Mouse (Mus musculus): ENCODE measurements around the gene Selenow. TPM values are rescaled to one million over a fixed set of nuclear protein-coding genes. Genes with fewer than 3 reads are reported as not detected.

The Selenow gene
- polyA plus RNA-seq, 1 experiment from 2014 or later = 933 TPM

DNA sequence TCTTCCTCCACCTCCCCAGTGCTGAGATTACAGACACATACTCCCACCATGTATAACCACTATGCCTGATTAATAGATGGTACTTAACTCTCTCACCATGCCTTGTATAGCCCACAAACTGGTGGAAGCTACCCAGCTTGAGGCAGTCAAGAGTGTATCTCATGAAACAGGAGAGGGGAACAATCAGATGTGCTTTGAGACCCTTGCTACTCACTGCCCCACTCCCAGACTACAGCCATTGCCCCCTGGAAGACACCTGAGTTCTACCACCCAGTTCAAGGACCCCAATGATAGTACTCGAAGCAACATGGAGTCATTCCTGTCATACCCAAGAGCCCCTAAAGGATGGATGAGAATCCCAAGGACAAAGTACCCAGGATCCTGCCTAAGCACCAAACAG is 15.6 kb downstream of the Selenow start:
- H3K36me3 ChIP-seq = no peaks in the 10 kb centered on the region
- whole genome bisulfite sequencing = 84% methylated on average over 1 of the region's 1 CpGs
- H3K9ac ChIP-seq (replicated peaks) = no peak overlapping the region
- H3K9me3 ChIP-seq = no peaks in the 10 kb centered on the region
- no peaks in the 10 kb centered on the region for H3K4me1 ChIP-seq (replicated peaks)
- H3K27ac ChIP-seq = no peak overlapping the region
- H3K4me2 ChIP-seq = no peak overlapping the region
- ATAC-seq (ENCODE audit: insufficient number of reproducible peaks, insufficient read depth, low FRiP score, low TSS enrichment, low read depth) = no peak
- no peak overlapping the region for H3K4me3 ChIP-seq (replicated peaks)
- H3K27me3 ChIP-seq = no peaks in the 10 kb centered on the region

DNA sequence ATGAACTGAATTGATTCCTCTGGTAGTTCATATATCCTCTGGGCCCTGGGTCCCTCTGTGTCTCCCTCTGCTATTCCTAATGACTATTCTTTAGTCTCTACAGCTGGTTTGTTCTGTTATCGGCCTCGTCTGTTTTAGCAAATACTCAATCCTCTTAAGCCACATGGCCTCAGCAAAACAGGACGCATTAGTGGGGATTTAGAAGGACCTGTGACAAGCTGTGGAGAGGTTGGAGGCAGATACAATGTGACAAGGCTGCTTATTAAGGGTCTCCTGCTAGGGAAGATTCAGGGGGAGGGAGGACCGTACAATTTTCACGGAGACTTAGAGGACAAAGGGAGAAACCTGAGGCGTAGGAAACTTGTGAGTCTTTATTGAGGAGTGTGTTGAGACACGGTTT is 16.3 kb downstream of the Selenow start:
- Histone ChIP-seq H3K9me3 (no peaks in the 10 kb centered on the region), H3K4me1 (replicated peaks) (no peaks in the 10 kb centered on the region), H3K4me3 (replicated peaks) (no peak overlapping the region), H3K9ac (replicated peaks) (no peak overlapping the region), H3K4me2 (no peak overlapping the region), H3K36me3 (no peaks in the 10 kb centered on the region), H3K27ac (no peak overlapping the region), H3K27me3 (no peaks in the 10 kb centered on the region)
- ATAC-seq (ENCODE audit: insufficient number of reproducible peaks, insufficient read depth, low FRiP score, low TSS enrichment, low read depth) = no peak
- 84% methylated on average over 7 of the region's 7 CpGs for WGBS

DNA sequence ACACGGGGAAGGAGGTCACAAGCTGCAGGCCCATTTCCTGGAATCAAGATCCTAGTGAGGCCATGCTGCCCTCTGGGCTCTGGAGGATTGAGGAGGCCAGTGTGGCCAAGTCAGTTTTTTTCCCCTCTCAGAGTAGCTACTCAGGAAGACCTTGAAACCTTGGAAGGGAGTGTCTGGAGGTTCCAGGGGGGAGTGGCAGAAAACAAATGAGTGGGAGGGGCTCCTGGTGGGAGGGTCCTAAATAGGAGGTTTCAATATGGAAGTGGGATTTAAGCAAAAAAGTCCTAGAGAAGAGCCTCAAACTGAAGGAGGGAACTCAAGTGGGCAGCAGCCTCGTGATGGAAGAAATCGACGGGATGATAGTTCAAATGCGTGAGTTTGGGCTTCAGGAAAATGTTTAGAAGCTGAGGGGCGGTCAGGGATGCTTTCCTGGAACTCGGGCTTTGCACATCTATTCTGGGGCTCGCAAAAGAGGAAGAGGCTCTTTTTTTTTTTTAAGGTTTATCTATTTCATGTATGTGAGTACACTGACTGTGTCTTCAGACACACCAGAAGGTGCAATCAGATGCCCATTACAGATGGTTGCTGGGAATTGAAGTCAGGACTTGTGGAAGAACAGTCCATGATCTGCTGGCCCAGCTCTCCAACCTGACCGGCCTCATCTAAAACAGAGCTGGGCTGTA is 20.7 kb downstream of the Selenow start:
- H3K36me3 ChIP-seq = no peaks in the 10 kb centered on the region
- H3K27ac ChIP-seq = no peak overlapping the region
- H3K27me3 ChIP-seq = no peaks in the 10 kb centered on the region
- no peak overlapping the region for H3K4me3 ChIP-seq (replicated peaks)
- no peak overlapping the region for H3K4me2 ChIP-seq
- no peaks in the 10 kb centered on the region for H3K4me1 ChIP-seq (replicated peaks)
- no peaks in the 10 kb centered on the region for H3K9me3 ChIP-seq
- no peak for ATAC-seq (ENCODE audit: insufficient number of reproducible peaks, insufficient read depth, low FRiP score, low TSS enrichment, low read depth)
- H3K9ac ChIP-seq (replicated peaks) = no peak overlapping the region
- 80% methylated on average over 9 of the region's 9 CpGs for WGBS

DNA sequence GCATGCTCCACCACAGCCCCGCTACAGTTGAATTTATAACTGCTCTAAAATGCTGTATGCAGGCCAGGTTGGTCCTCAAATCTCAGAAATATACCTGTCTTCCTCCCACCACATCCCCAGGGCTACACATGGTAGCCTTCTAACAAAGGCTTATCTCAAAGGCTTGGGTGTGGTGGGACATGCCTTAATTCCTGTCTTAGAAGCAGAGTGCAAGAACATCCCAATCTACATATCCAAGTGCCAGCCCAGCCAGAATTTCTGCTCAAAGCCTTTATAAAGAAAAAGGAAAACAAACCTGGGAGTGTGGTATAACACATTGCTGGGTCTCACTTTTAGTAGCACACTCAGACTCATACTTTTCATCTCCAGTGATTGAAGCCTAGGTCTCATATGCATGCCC is 28.0 kb downstream of the Selenow start:
- no peak for ATAC-seq (ENCODE audit: insufficient number of reproducible peaks, insufficient read depth, low FRiP score, low TSS enrichment, low read depth)
- Histone ChIP-seq H3K27me3 (no peaks in the 10 kb centered on the region), H3K4me3 (replicated peaks) (no peak overlapping the region), H3K4me1 (replicated peaks) (no peaks in the 10 kb centered on the region), H3K9me3 (0 out of 2 replicates have a peak, but pooled peaks cover 8% of the 10 kb centered on the region), H3K36me3 (no peaks in the 10 kb centered on the region), H3K4me2 (no peak overlapping the region), H3K9ac (replicated peaks) (no peak overlapping the region), H3K27ac (no peak overlapping the region)
- 78% methylated on average over 1 of the region's 1 CpGs for WGBS

DNA sequence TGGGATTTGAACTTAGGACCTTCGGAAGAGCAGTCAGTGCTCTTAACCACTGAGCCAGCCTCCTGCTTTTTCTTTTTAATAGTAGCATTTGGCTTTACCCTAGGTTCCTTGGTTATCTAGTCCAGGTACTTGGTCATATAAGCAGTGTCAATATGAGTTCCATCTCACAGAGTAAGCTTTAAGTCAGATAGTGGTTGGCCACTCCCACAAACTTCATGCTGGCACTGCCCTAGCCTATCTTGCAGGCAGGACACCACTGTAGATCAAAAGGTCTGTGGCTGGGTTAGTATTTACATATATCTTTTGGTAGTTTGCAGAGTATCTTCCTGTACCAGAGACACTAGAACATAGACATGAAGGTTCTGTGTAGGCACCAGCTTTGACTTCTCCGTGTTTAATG is 38.1 kb downstream of the Selenow start:
- H3K36me3 ChIP-seq = no peaks in the 10 kb centered on the region
- no peak overlapping the region for H3K4me3 ChIP-seq (replicated peaks)
- no peaks in the 10 kb centered on the region for H3K9me3 ChIP-seq
- 92% methylated on average over 2 of the region's 2 CpGs for WGBS
- no peak overlapping the region for H3K9ac ChIP-seq (replicated peaks)
- H3K4me2 ChIP-seq = no peak overlapping the region
- no peak for ATAC-seq (ENCODE audit: insufficient number of reproducible peaks, insufficient read depth, low FRiP score, low TSS enrichment, low read depth)
- H3K4me1 ChIP-seq (replicated peaks) = no peaks in the 10 kb centered on the region
- no peak overlapping the region for H3K27ac ChIP-seq
- H3K27me3 ChIP-seq = no peaks in the 10 kb centered on the region; the same call in 1 of the 2 replicates

DNA sequence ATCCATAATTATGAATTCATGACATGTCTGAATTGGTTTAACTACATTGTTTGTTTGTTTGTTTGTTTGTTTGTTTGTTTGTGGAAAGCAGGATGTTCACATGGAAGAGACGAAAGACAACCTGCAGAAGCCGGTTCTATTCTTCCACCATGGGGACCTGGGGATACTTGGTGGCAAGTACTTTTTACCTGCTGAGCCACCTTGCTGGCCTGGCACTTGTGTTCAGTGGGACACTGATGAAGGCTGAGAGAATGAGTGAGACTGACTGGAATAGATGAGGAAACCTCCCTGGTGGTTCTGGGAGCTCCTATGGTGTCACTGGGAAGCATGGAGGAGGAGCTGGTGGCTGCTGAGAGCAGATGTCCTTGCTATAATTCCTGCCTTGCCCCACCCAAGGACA is 39.9 kb downstream of the Selenow start, which contains the start of gene Crxos:
Crxos (plus strand) TSS at position 301 of the 400 bp plus-strand sequence.
- H3K9ac ChIP-seq (replicated peaks) = no peak within 1 kb of the TSS
- 84% methylated on average over 2 of the region's 2 CpGs for WGBS
- H3K4me3 ChIP-seq (replicated peaks) = no peak within 1 kb of the TSS
- H3K27ac ChIP-seq = no peak within 1 kb of the TSS
- H3K36me3 ChIP-seq = no peaks in the 10 kb centered on the region
- no peaks in the 10 kb centered on the region for H3K9me3 ChIP-seq
- no peaks in the 10 kb centered on the region for H3K4me1 ChIP-seq (replicated peaks)
- no peak within 1 kb of the TSS for H3K4me2 ChIP-seq
- no peaks in the 10 kb centered on the region; the same call in 1 of the 2 replicates for H3K27me3 ChIP-seq
- ATAC-seq (ENCODE audit: insufficient number of reproducible peaks, insufficient read depth, low FRiP score, low TSS enrichment, low read depth) = no peak

DNA sequence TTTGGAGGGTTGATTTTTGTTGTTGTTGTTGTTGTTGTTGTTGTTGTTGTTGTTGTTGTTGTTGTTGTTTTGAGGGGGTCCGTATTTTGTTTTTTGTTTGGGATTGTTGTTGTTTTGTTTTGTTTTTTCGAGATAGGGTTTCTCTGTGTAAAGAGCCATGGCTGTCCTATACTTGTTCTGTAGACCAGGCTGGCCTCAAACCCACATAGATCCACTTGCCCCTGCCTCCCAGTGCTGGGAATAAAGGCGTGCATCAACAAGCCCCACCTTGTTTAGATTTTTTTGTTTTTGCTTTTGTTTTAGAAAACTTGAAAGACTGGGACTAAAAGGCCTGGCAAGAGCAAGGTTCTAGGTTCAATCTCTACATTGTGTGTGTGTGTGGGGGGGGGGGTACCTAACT is 40.4 kb downstream of the Selenow start:
- no peak for ATAC-seq (ENCODE audit: insufficient number of reproducible peaks, insufficient read depth, low FRiP score, low TSS enrichment, low read depth)
- no peak overlapping the region for H3K4me3 ChIP-seq (replicated peaks)
- H3K9me3 ChIP-seq = no peaks in the 10 kb centered on the region
- H3K4me2 ChIP-seq = no peak overlapping the region
- no peaks in the 10 kb centered on the region for H3K4me1 ChIP-seq (replicated peaks)
- no peak overlapping the region for H3K9ac ChIP-seq (replicated peaks)
- WGBS = 71% methylated on average over 3 of the region's 3 CpGs
- no peak overlapping the region for H3K27ac ChIP-seq
- no peaks in the 10 kb centered on the region; the same call in 1 of the 2 replicates for H3K27me3 ChIP-seq
- H3K36me3 ChIP-seq = no peaks in the 10 kb centered on the region

DNA sequence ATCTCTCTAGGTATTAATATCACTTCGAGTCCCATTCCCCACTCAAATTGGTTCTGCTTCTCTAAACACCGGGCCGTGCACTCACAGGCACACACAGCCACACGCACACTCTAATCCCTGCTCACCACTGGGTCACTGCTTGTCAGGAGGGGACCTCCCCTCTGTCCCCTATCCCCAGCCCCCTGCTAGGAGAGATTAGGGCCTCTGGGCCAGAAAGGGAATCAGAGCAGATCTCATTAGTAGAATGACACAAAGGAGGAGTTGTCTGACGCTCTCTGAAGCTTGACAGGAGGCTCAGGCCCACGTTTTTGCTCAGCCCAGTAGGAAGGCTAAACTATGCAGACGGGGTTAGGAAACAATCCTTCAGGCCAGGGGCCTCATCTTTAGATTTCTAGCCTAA is 40.8 kb downstream of the Selenow start:
- Histone ChIP-seq H3K27ac (no peak overlapping the region), H3K36me3 (no peaks in the 10 kb centered on the region), H3K9ac (replicated peaks) (no peak overlapping the region), H3K4me2 (no peak overlapping the region), H3K9me3 (no peaks in the 10 kb centered on the region), H3K27me3 (no peaks in the 10 kb centered on the region; the same call in 1 of the 2 replicates), H3K4me3 (replicated peaks) (no peak overlapping the region), H3K4me1 (replicated peaks) (no peaks in the 10 kb centered on the region)
- WGBS = 25% methylated on average over 7 of the region's 7 CpGs
- ATAC-seq (ENCODE audit: insufficient number of reproducible peaks, insufficient read depth, low FRiP score, low TSS enrichment, low read depth) = no peak

DNA sequence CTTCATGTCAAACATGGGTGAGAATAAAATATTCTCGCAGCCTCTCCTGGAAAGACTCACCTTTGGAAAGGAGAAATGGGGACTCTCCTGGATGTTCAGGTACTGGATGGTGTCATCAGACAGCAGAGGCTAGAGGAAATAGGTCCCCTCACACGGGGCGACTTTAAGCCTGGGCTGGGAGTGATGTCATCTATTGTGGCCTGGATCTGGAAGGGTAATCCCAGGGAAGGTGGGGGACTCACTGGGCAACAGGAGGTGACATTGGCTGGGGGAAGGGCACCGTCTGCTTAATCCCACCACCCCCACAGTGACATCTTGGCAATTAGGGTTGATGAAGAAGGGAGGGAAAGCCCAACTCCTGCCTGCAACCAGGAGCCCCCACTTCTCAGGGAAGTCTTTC is 42.4 kb downstream of the Selenow start, which contains the start of gene Crx:
Crx (minus strand) TSS at position 213 of the 400 bp plus-strand sequence.
- Histone ChIP-seq H3K9me3 (no peaks in the 10 kb centered on the region), H3K27me3 (no peaks in the 10 kb centered on the region; the same call in 1 of the 2 replicates), H3K4me3 (replicated peaks) (no peak within 1 kb of the TSS), H3K9ac (replicated peaks) (no peak within 1 kb of the TSS), H3K27ac (no peak within 1 kb of the TSS), H3K4me1 (replicated peaks) (no peaks in the 10 kb centered on the region), H3K4me2 (no peak within 1 kb of the TSS), H3K36me3 (no peaks in the 10 kb centered on the region)
- no peak for ATAC-seq (ENCODE audit: insufficient number of reproducible peaks, insufficient read depth, low FRiP score, low TSS enrichment, low read depth)
- 41% methylated on average over 4 of the region's 4 CpGs for WGBS

Other genes starting within 250 kb of the Selenow start
- gene Obox5, start 172.3 kb downstream of the Selenow start, polyA plus RNA-seq (2016; fragmentation: Nextera tagmentation; extraction: Ambion mirVana) = not detected in 2 replicates
- gene Obox6, start 82.7 kb downstream of the Selenow start, polyA plus RNA-seq (2016; fragmentation: Nextera tagmentation; extraction: Ambion mirVana) = not detected in 2 replicates
- not detected in 2 replicates for gene Crx, start 42.4 kb downstream of the Selenow start, polyA plus RNA-seq (2016; fragmentation: Nextera tagmentation; extraction: Ambion mirVana)
- not detected in 2 replicates for gene Crxos, start 39.8 kb downstream of the Selenow start, polyA plus RNA-seq (2016; fragmentation: Nextera tagmentation; extraction: Ambion mirVana)
- gene Nop53, start 23.7 kb upstream of the Selenow start, polyA plus RNA-seq (2016; fragmentation: Nextera tagmentation; extraction: Ambion mirVana) = 187 and 192 TPM in 2 replicates
- 10.0 and 12.4 TPM in 2 replicates for gene Ehd2, start 45.2 kb upstream of the Selenow start, polyA plus RNA-seq (2016; fragmentation: Nextera tagmentation; extraction: Ambion mirVana)
- gene Bicra, start 125.5 kb upstream of the Selenow start, polyA plus RNA-seq (2016; fragmentation: Nextera tagmentation; extraction: Ambion mirVana) = 9.0 and 9.4 TPM in 2 replicates
- gene Zfp541, start 139.4 kb upstream of the Selenow start, polyA plus RNA-seq (2016; fragmentation: Nextera tagmentation; extraction: Ambion mirVana) = 0.08 TPM in 1 of 2 replicates, not detected in the other
- 181 and 202 TPM in 2 replicates for gene Napa, start 176.1 kb upstream of the Selenow start, polyA plus RNA-seq (2016; fragmentation: Nextera tagmentation; extraction: Ambion mirVana)
- 30.7 and 33.3 TPM in 2 replicates for gene Kptn, start 197.5 kb upstream of the Selenow start, polyA plus RNA-seq (2016; fragmentation: Nextera tagmentation; extraction: Ambion mirVana)
- gene Slc8a2, start 207.4 kb upstream of the Selenow start, polyA plus RNA-seq (2016; fragmentation: Nextera tagmentation; extraction: Ambion mirVana) = 0.18 and 0.20 TPM in 2 replicates

All from limb, embryonic 12.5 days (tissue).